Mouse (Mus musculus) lung, adult 2 months (tissue): ENCODE data around the gene Cfap221. TPM values are rescaled to one million over a fixed set of nuclear protein-coding genes. Genes with fewer than 3 reads are reported as not detected.
A peak's percentile ranks its signal among the peaks of the same experiment; 100 is the strongest.

Source experiments
- DNase-seq: peaks from one replicate; pipeline ENCODE4 v3.0.0; 2022
- H3K4me1 ChIP-seq: fragments of 200-500 bp; 2 replicates; pipeline ENCODE4 v1.6.1; 2011; ENCODE audit warnings: low read length; ENCODE audit not compliant: control insufficient read depth, insufficient read depth
- H3K4me3 ChIP-seq: fragments of 200-500 bp; replicated peaks from 2 replicates; pipeline ENCODE3; 2011; ENCODE audit warnings: low read depth, mild to moderate bottlenecking, control low read depth, low read length; ENCODE audit errors: extremely low read depth
- CTCF ChIP-seq: fragments of 200-500 bp; IDR thresholded peaks from 2 replicates; pipeline ENCODE4 v1.5.1; 2011; ENCODE audit warnings: mild to moderate bottlenecking, low read length, control low read depth; ENCODE audit not compliant: insufficient read depth
- POLR2A ChIP-seq: fragments of 200-500 bp; IDR thresholded peaks from 2 replicates; pipeline ENCODE4 v1.6.1; 2011; ENCODE audit warnings: low read depth, mild to moderate bottlenecking, control low read depth, low read length, borderline replicate concordance; ENCODE audit errors: extremely low read depth
- WGBS: fragments of 180-500 bp; shearing (Covaris S2); methylation state at CpG from one replicate; pipeline ENCODE4 v1.1.7; 2018; 5-methylcytosine and 5-hydroxymethylcytosine counted together
- polyA plus RNA-seq: library from polyadenylated mRNA; depleted of rRNA; stranded (reverse); fragments of >200 nt; gene quantifications from 2 replicates; pipeline ENCODE4 v1.2.3, GENCODE M21; 2012

Gene Cfap221
- polyA plus RNA-seq, 1 experiment = 0.66 TPM

DNA sequence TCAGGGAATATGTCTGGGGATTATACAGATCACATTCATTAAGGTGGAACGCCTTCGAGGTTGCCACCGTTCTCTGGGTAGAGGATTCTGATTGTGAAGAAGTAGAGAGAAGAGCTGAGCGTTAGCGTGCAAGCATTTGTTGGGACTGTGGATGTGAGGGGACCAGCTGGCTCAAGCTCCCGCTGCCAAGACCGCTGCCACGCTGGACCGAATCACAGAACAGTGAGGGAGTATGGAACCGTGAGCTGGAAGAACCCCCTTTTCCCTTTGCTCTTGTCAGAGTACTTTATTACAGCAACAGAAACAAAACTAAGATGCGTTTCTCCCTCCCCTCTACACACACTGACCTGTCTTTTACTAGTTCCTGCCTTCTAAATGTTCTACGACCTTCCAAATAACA lies 15.6 kb upstream of the Cfap221 start:
- TF ChIP-seq CTCF = no peak
- TF ChIP-seq POLR2A = no peak
- no peak overlapping the region for H3K4me3 ChIP-seq
- 86% methylated on average over 12 of the region's 12 CpGs for WGBS
- DNase-seq = no peak
- H3K4me1 ChIP-seq = no peaks in the 10 kb centered on the region

DNA sequence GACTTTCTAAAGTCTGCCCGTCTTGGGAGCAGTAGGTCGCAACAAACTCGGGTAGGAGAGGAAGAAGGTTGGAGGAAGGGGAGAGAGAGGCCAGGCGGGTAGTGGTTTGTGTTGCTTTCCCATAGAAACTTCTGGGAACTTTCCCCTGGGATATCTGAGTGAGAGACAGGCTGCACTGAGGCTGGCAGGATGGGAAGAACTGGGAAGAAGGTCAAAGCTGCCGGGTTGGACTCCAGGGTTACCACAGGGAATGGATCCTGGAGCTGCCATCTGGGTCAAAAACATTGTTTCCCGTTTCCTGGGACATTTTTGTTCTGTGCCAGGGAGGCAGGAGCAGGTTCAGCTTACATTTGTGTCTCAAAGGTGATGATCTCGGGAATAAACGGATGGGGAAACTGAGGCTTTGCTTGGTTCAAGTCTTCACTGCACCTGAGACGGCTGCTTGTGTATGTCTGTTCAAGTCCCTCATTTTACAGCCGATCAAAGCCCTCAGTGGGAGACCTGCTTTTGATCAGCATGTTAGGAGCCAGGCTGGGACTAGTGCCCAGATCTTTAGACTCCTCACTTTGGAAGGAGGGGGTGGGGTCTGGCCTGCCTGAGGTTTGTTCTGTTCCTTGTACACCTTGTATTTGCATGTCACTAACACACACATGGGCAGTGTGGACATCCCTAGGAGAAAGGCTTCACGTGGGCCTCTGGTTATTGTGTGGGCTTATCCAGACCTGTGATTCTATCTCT lies 11.0 kb upstream of the Cfap221 start:
- no peak for DNase-seq
- 39% methylated on average over 11 of the region's 11 CpGs for WGBS
- no peaks in the 10 kb centered on the region; the same call in 1 of the 2 replicates for H3K4me1 ChIP-seq
- H3K4me3 ChIP-seq = no peak overlapping the region
- TF ChIP-seq POLR2A (no peak), CTCF (no peak)

DNA sequence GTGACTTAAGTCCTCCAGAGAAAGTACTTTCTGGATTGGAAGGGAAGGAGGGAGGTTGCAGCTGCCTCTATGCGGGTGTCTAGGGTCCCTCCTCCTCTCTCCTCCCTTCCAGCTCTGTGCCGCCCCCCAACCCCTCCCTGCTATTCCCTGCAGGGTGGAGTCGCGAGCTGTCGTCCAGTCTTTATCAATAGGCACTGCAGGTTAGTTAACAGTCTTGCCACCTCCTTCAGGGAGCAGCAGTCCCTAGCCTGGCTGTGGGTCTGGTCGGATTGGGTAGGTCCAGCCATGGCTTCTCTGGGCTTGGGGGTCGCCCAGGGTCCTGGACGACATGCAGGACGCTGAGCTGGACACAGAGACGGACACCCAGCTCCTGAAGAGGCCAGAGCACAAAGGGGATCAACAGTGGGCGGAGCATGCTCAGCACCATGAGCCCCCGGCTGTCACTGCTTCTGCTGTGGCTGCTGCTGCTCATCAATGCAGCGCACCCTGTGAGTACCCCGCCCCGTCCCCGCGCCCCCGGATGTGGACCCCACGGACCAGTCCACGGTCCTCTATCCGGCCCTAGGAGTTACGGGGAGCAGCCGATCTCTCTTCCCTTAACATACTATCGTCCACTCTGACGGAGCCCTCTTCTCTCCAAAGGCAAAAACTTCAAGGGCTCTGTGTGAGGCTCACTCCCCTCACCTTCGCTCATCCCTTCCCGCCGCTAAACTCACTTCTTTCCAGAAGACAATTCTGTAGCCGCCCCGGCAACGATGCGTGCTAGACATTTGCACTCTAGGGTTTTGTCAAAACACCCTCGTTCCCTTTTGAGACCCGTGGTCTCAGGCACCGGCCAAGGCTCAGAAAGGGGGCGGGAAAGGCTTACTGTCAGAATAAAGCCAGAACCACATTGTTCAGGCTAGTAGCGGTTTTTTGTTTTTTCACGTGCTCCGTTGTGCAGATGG lies 10.1 kb upstream of the Cfap221 start, which contains the start of gene Sctr:
Gene Sctr, plus strand, starts transcription at position 51 of the 947 bp plus-strand sequence.
- DNase-seq = no peak
- TF ChIP-seq CTCF (no peak), POLR2A (no peak)
- Histone ChIP-seq H3K4me3 (no peak within 1 kb of the TSS), H3K4me1 (no peaks in the 10 kb centered on the region; the same call in 1 of the 2 replicates)
- 4% methylated on average over 39 of the region's 39 CpGs for WGBS

DNA sequence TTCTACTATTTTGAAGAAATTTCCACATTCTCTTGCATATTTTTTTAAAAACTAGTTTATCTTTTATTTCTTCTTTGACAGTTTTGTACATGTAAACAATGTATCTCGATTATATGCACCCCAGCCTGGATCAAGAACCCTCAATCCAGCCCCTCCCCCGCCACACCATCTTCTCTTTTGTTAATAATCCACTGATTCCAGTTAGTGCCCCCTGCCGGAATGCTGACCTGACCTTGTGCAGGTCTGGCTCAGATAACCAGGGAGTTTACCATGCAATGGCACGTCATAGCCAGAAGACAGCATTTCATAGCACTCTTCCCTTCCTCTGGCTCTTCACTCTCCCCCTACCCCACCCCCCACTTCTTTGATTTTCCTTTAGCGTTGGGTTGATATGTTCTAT lies 610 bp upstream of the Cfap221 start:
- Histone ChIP-seq H3K4me1 (no peaks in the 10 kb centered on the region; the same call in 1 of the 2 replicates), H3K4me3 (no peak overlapping the region)
- no peak for DNase-seq
- 24% methylated on average over 5 of the region's 5 CpGs for WGBS
- TF ChIP-seq CTCF (0 out of 2 replicates have a peak, but pooled peaks have one; percentile 7), POLR2A (no peak)

DNA sequence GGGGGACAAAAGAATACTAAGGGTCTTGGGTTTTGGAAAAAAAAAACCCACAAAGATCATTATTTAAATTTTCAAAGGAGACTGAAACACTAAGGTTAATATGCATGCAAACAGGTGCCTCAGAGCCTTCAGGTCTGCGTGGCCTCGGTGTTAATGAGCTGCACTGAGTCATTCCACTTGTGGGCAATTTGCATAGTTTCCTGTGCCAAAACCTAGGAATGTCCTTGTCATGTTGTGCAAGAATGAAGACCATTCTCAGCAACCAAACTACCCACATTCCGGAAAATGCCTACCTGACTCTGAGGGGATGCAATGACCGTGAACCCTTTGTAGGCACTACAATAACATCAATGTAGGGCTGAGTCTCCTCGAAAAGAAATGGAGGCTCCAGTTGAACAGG lies 10.5 kb downstream of the Cfap221 start:
- 74% methylated on average over 5 of the region's 5 CpGs for WGBS
- Histone ChIP-seq H3K4me3 (no peak overlapping the region), H3K4me1 (no peaks in the 10 kb centered on the region)
- TF ChIP-seq CTCF = no peak
- no peak for TF ChIP-seq POLR2A
- no peak for DNase-seq

DNA sequence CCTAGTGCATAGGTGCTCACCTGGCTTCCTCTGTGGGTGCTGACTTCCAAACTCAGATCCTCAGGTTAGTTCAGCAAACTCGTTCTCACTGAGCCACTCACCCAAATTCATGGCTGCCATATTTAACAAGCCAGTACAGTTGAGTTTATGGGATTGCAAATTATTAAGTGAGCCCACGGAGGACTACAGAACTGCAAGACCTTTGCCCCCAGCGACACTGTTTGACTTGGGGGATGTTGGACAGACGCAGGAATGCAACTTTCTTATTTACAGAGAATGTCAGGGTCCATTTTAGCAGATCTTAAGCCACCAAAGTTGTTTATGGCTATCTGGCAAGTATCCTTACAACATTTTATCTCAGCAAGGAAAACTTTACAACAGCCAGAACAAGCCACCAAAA lies 21.9 kb downstream of the Cfap221 start:
- WGBS = 58% methylated on average over 4 of the region's 4 CpGs
- Histone ChIP-seq H3K4me1 (no peaks in the 10 kb centered on the region), H3K4me3 (no peak overlapping the region)
- no peak for DNase-seq
- no peak for TF ChIP-seq CTCF
- TF ChIP-seq POLR2A = no peak

DNA sequence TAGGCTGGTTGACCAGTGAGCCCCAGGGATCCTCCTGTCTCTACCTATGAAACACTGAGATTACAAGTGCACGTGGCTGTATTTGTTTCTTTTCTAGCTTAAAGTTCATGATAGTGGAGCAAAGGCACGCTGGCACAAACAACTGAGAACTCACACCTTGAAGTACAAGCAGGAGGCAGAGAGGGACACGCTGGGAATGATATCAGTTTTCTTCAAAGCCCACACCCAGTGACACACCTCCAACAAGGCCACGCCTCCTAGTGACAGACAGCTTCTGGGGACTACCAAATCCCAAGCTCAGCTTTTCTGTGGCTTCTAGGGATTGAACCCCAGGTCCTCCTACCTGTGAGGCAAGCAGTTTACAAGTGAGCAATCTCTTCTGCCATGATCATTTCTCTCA lies 23.9 kb downstream of the Cfap221 start:
- Histone ChIP-seq H3K4me3 (no peak overlapping the region), H3K4me1 (no peaks in the 10 kb centered on the region)
- no peak for DNase-seq
- TF ChIP-seq CTCF = no peak
- TF ChIP-seq POLR2A = no peak
- 32% methylated on average over 4 of the region's 4 CpGs for WGBS

DNA sequence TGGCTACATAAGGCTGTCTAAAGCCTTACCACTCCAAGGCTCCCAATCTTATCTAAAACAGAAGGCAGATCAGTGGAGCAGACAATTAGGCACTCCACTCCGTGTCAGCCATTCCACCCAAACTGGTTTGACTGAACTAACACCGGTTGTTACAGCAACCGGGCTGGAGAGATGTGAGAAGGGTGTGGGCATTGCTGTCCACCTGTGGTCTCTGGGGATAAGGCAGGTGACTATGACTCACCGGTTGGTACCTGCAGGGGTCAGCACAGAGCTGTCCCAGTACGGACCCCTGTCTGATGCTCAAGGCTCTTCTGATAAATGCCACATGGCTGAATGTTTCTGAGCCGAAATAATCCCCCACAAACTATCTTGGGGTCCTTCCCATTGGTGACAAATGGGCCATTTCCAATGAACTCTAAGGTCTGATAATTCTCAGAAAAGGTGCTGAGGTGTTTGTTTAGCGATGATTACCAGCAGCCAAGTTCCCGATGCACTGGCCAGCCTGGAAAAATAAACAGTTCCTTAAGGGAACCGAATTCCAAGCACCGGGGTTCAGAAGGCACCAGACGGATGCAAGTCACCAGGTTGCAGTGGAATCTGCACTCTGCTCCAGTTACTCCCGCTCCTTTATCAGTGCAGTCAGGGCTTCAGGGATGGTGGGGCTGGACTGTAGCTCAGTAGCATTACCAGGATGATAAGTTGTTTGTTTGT lies 31.1 kb downstream of the Cfap221 start:
- TF ChIP-seq CTCF = peak; percentile 31; the same call in 1 of the 2 replicates
- TF ChIP-seq POLR2A = no peak
- no peaks in the 10 kb centered on the region for H3K4me1 ChIP-seq
- WGBS = 36% methylated on average over 12 of the region's 12 CpGs
- DNase-seq = peak; percentile 5
- H3K4me3 ChIP-seq = no peak overlapping the region

DNA sequence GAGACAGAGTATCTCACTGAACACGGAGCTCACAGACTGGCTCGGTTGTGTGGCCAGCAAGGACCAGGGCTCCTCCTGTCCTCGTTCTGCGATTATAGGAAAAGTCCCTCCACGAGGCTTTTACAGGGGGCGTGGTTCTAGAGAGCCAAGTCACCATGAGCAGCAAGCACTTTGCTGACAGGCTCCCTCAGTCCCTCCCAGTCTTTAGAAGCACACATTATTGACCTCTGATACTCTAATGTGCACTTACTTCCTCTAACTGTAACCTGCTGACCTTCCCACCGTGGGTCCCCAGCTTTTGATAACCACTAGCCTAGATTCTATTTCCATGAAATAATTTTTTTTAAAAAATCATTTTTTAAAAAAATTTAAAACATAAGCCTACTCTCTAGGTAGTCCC lies 37.1 kb downstream of the Cfap221 start:
- no peaks in the 10 kb centered on the region for H3K4me1 ChIP-seq
- no peak overlapping the region for H3K4me3 ChIP-seq
- no peak for TF ChIP-seq CTCF
- TF ChIP-seq POLR2A = no peak
- WGBS = 54% methylated on average over 7 of the region's 7 CpGs
- no peak for DNase-seq
